Mouse (Mus musculus) urinary bladder, postnatal 14 days (tissue): ENCODE results near the gene Ints11.
A peak's percentile ranks its signal among the peaks of the same experiment; 100 is the strongest.

Source experiments
- DNase-seq: peaks from one replicate; pipeline ENCODE4 v3.0.0; 2021; ENCODE audit warnings: low spot score

Ints11 gene

GRCm38 (mm10) chr4:155892438-155893211, 23.3 kb downstream of the Ints11 start:
- no peak for DNase-seq

- no peak for DNase-seq
Observed at GRCm38 (mm10) chr4:155893212-155893690, 23.9 kb downstream of the Ints11 start.

DNA sequence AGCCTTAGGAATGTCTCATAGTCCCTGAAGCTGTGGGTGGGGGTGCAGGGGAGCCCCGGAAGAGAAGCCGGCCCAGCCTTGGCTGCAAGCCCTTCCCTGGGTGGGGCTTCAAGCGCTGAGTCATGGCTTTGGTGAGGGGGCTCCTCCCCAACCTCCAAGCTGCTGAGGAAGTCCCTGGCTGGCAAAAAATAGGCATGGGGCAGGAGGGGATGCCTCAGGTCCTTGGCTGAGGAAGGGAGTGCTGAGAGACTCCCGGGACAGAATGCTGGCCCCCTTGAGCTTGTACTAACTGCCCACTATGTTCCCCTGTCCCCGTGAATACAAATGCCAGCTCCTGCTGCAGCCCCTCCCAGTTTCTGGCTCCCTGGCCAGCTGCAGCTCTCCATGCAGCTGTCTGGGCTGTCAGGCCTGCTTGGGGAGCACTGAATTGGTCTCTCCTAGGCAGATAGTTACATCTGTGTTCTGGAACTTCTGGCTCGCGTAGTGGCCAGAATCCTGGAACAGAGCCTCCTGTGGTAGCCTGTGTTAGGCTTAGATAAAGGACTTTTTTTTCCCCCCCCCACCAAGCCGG, 25.1 kb downstream of the Ints11 start:
- peak; percentile 85 for DNase-seq

GRCm38 (mm10) chr4:155895216-155895615, 25.9 kb downstream of the Ints11 start:
- DNase-seq = peak; percentile 62

GRCm38 (mm10) chr4:155895826-155896225, 26.5 kb downstream of the Ints11 start:
- no peak for DNase-seq

DNA sequence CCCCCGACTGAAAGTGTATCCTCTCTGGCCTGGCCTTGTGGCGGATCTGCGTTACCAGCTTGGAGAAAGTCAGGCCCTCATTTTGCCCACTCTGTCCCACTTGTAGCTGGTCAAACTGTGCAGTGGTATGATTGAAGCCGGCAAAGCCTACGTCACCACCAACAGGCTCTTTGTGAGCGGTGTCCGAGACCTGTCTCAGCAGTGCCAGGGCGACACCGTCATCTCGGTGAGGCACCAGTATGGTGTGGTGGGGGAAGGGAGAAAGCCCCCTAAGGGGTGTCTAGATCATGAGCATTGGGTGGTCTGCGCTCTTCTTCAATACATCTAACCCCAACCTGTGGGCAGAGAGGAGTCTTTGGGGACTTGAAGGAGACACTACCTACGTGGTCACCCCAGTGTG, 27.1 kb downstream of the Ints11 start:
- DNase-seq = no peak

GRCm38 (mm10) chr4:155898318-155898717, 29.0 kb downstream of the Ints11 start:
- DNase-seq = no peak

- no peak for DNase-seq
Observed at GRCm38 (mm10) chr4:155899355-155899754, 30.0 kb downstream of the Ints11 start.

DNA sequence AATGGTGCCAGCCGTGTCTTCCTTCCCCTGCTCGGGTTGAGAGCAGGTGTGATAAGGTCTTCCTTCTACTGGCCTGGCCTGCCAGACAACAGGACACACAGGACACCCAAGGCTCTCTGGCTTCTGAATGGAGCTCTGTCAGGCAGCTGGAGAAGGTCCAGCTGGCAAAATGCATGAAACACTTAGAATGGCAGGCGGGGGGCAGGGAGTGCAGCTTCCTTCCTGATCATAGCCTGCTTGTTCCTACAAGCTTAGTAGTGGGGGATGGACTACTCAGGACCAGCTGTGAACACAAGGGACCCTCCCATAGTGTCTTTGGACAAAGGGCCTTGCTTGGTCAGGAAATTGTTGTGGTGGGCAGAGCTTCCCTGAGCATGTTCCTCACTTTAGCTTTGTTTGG, 31.9 kb downstream of the Ints11 start:
- peak; percentile 29 for DNase-seq

GRCm38 (mm10) chr4:155903246-155903645, 33.9 kb downstream of the Ints11 start:
- no peak for DNase-seq

- peak; percentile 17 for DNase-seq
Observed at GRCm38 (mm10) chr4:155904318-155905102, 35.2 kb downstream of the Ints11 start.

DNA sequence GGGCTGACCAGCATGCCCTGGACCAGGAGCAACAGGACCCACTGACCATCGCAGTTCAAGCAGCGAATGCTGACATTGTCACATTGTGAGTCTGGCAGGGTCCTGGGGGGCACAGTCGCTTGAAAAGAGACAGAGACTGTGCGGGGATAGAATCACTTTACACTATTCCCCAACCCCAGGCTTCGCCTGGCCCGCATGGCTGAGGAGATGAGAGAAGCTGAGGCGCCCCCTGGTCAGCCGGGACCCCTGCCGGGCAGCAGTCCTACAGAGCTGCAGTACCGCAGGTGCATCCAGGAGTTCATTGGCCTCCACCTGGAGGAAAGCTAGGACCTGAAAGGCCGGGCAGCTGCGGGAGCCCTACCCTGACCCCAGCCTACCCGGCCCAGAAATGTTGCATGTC, 36.3 kb downstream of the Ints11 start:
- DNase-seq = no peak

GRCm38 (mm10) chr4:155906125-155906524, 36.8 kb downstream of the Ints11 start:
- DNase-seq = no peak

DNA sequence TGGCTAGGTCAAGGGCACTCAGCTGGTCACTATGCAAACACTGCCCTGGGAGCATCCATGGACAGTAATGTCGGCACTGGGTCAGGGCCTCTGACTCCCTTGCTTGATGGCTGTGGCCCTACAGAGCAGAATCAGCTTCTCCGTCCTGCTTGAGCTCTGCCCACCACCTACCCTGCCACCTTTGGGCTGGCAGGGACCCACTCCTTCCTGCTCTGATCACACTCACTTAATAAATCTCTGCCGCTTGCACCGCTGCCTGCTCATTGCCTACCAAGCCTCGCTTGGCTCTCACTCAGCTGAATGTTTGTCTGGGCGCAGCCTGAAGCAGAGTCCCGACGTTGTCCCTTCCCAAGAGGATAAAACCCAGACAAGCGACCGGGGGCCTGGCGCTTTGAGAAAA, 37.7 kb downstream of the Ints11 start:
- peak; percentile 2 for DNase-seq

GRCm38 (mm10) chr4:155908281-155908680, 38.9 kb downstream of the Ints11 start:
- DNase-seq = no peak

GRCm38 (mm10) chr4:155908751-155909150, 39.4 kb downstream of the Ints11 start:
- no peak for DNase-seq

DNA sequence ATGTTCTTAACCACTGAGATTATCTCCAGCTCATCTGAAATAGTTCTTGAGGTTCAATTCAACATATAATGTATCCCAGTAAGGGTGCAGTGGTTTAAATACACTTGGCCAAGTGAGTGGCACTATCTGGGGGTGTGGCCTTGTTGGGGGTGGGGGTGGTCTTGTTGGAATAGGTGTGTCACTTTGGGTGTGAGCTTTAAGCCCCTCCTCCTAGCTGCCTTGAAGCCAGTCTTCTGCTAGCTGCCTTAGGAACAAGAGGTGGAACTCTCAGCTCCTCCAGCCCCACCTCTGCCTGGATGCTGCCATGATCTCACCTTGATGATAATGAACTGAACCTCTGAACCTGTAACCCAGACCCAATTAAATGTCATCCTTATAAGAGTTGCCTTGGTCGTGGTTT, 62.7 kb downstream of the Ints11 start:
- DNase-seq = no peak
